Mouse (Mus musculus) left cerebral cortex, postnatal 14 days (tissue): ENCODE results near the gene Mmp2. TPM values are rescaled to one million over a fixed set of nuclear protein-coding genes. Genes with fewer than 3 reads are reported as not detected.
"Not testable (repeated sequence)": the region's sequence is repeated elsewhere in the genome, so short reads cannot be mapped to it uniquely, and the experiment has no call there.

Experiments
- DNase-seq, 2 experiments: peaks; one replicate each; pipeline ENCODE4 v3.0.0; 2021 to 2022; ENCODE audit warnings: low spot score in 2 of 2, mixed read lengths in 1 of 2
- intact Hi-C: fragments of 180-260 bp; cut with DNase I; formaldehyde crosslinking; loops from one replicate; pipeline ENCODE4 v1.15.1; 2025
- total RNA-seq, 2 experiments: library from RNA; stranded (reverse); gene quantifications; 2 replicates each; pipeline ENCODE4 v1.2.3; 2021

Mmp2 gene
- total RNA-seq, 2 experiments from 2014 or later = 5.8 to 6.2 TPM

DNA sequence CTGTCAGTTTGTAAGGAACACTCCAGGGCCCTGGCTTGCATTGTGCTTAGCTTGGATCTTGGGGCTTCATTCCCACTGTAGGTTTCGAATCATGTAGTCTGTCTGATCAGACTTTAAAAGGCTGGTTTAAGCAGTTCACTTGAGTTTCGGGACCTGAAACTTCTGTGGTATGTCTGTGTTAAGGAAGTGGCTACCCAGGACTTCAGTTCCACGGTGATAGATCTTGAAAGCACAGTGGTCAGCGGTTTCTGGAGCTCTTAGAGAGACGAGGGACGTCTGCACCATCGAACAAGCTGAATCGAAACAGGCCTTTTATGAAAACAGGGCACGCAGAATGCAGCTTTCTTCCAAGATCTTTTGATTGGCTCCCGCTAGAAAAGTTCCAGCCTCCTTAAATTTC lies 48.7 kb downstream of the Mmp2 start:
- intact Hi-C loops = no loop called here
- DNase-seq = no peak

DNA sequence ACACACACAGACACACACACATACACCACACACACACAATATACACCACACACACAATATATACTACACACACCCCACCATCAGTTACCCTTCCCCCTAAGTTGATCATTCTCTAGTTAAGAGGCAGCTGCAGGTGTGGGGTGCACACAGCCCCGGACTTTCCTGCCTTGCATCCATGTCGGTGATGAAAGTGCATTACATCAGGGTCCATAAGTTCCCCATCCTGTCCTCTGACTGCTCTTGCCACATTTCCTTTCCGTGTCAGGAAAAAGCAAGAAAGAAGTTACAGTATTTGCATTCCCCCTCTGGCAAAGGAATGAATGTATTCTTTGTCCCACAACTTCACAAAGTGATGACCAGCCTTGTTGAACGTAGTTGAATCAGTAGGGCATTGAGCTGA lies 54.2 kb downstream of the Mmp2 start:
- no peak for DNase-seq
- intact Hi-C loops = loop anchor here (5.0 kb wide), 1 partner anchor 116 kb away; no protein-coding TSS in a partner anchor

- DNase-seq = peak; percentile 45 to 50
- intact Hi-C loops = loop anchor here (5.0 kb wide), 1 partner anchor 114 kb away; no protein-coding TSS in a partner anchor
These were observed 56.7 kb downstream of the Mmp2 start for GRCm38 (mm10) chr8:92883771-92884170.

GRCm38 (mm10) chr8:92892216-92892615 lies 65.1 kb downstream of the Mmp2 start:
- DNase-seq, intact Hi-C loops: not testable (repeated sequence)

DNA sequence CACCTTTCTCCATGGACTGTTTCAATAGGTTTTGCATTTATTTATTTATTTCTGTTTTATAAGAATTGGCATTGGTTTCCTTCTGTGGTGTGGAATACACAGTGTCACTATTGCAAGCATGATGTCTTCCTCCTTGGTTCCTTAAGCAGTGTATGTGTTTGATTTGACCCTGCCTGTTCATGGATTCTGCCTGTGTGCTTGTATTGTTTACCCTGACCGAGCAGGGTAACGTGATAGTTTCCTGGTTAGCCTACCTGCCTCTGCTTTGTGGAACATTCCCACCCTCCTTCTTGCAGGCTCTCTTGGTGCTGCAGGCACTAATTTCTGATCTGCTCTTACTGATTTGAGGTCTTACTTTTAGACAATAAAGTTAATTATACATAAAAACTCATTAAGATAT lies 66.8 kb downstream of the Mmp2 start:
- intact Hi-C loops = no loop called here
- DNase-seq = no peak

DNA sequence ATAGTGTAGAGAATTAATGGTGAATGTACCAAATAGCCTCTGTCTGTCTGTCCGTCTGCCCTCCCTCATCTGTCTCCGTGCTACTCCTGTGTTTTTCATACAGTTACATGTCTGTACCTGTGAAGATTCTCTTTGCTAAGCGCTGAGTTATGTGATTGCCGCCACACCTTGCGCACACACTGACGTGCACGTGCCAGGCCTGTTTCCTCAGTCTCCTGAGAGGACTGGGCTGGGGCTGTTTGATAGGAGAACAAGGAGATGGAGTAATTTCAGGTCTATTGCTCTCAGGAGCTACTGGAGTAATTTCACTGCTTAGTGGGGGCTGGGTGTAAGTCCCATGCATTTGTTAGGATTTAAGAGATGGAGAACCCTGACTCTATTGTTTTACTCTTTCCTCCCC lies 68.0 kb downstream of the Mmp2 start:
- no peak for DNase-seq
- intact Hi-C loops = no loop called here

- no peak for DNase-seq
- intact Hi-C loops = no loop called here
These were observed 69.0 kb downstream of the Mmp2 start for GRCm38 (mm10) chr8:92896056-92896455.

DNA sequence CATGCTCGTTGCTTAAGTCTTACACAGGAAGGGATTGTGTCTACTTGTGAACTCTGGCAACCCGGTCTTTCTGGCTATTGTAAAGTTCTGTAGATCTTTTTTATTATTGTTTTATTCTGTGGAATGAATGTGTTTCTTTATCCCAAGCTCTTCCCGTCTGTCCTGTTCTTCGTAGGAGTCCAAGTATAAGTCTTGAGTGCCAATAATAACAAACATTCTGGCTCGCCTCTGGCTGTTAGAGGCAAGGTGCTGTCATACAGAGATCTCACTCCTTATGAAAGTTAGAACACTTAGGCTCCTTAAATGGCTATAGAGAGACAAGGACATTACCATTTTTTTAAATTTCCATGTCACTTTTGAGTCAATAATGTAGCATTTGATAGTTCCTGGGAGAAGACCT lies 69.5 kb downstream of the Mmp2 start:
- intact Hi-C loops = no loop called here

DNA sequence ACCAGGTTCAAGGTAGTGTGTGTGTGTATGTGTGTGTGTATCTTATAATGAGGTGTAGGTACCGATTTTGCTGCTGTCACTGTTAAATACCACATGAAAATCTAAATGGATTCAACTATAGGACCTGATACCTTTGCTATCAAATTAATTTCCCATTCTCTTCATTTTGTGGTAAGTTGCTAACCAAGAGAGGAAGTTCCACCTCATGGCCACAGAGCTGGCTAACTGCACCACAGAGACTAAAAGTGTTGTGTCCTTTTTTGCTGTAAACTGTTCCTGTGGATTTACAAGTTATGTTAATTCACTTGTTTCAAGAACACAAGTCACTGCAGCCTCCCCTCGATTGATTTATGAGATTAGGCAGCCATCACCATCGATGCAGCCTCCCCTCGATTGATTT lies 70.7 kb downstream of the Mmp2 start:
- no peak for DNase-seq
- intact Hi-C loops = no loop called here

More for the DNA sequence above, 69.5 kb downstream of the Mmp2 start:
- no peak for DNase-seq

GRCm38 (mm10) chr8:92899590-92899989 lies 72.5 kb downstream of the Mmp2 start:
- intact Hi-C loops = no loop called here
- DNase-seq = no peak

GRCm38 (mm10) chr8:92901107-92901506 lies 74.0 kb downstream of the Mmp2 start, which contains the start of gene Capns2:
Capns2 (plus strand) TSS chr8:92901407.
- intact Hi-C loops = no loop called here
- DNase-seq = no peak

GRCm38 (mm10) chr8:92902981-92903380 lies 75.9 kb downstream of the Mmp2 start:
- no peak for DNase-seq
- intact Hi-C loops = no loop called here

Other genes starting within 250 kb of the Mmp2 start
- under 1 TPM; 0.11 to 0.23 TPM for gene Irx6, start 153.0 kb upstream of the Mmp2 start, total RNA-seq
- 10 to 100 TPM in 1 of 2 experiments, 1 to 10 TPM in 1; 8.3 to 11.1 TPM for gene Lpcat2, start 28.0 kb downstream of the Mmp2 start, total RNA-seq
- 1 to 10 TPM in 1 of 2 experiments, under 1 TPM in 1; 0.91 to 1.3 TPM for gene Capns2, start 74.1 kb downstream of the Mmp2 start, total RNA-seq
- gene Slc6a2, start 132.8 kb downstream of the Mmp2 start, total RNA-seq = under 1 TPM; 0.11 to 0.34 TPM
- under 1 TPM in 1 of 2 experiments, not detected in 1; 0.17 TPM for gene Ces1a, start 220.9 kb downstream of the Mmp2 start, total RNA-seq